Mouse (Mus musculus): Measurements from ENCODE around the gene Fas. TPM values are rescaled to one million over a fixed set of nuclear protein-coding genes. Genes with fewer than 3 reads are reported as not detected.
A peak's percentile ranks its signal among the peaks of the same experiment; 100 is the strongest.

Fas gene
- polyA plus RNA-seq (2014; fragmentation: Nextera tagmentation; extraction: Ambion mirVana): 0.81 and 0.84 TPM in 2 replicates

- peaks cover 11% of the 10 kb centered on the region for H3K4me1 ChIP-seq (ENCODE audit: control insufficient read depth, insufficient read depth, low read length)
- peak within 1 kb of the TSS; percentile 32 for H3K4me3 ChIP-seq (replicated peaks; ENCODE audit: low read depth, low read length)
- H3K36me3 ChIP-seq (ENCODE audit: control insufficient read depth, insufficient read depth, low read length): no peaks in the 10 kb centered on the region
- DNase-seq (peak; percentile 72), ATAC-seq (ENCODE audit: low FRiP score, low TSS enrichment) (peak; percentile 80)
- peak within 1 kb of the TSS; percentile 21 for H3K9ac ChIP-seq (replicated peaks; ENCODE audit: low read length)
- no peak within 1 kb of the TSS for H3K27ac ChIP-seq (replicated peaks; ENCODE audit: low read depth, low read length)
- H3K4me2 ChIP-seq (ENCODE audit: low read length): peak within 1 kb of the TSS; percentile 67
- no peaks in the 10 kb centered on the region for H3K9me3 ChIP-seq (ENCODE audit: control insufficient read depth, low read length)
- no peaks in the 10 kb centered on the region for H3K27me3 ChIP-seq (ENCODE audit: control insufficient read depth, insufficient read depth, low read length)
- WGBS: 3% methylated on average over 19 of the region's 19 CpGs
Measured at GRCm38 (mm10) chr19:34289948-34290789, at the start of gene Fas. Gene Fas, plus strand, starts transcription at chr19:34290666.

GRCm38 (mm10) chr19:34241247-34241915 lies 49.1 kb upstream of the Fas start:
- Histone ChIP-seq H3K27ac (replicated peaks; ENCODE audit: low read depth, low read length) (no peak overlapping the region), H3K4me3 (replicated peaks; ENCODE audit: low read depth, low read length) (no peak overlapping the region), H3K4me2 (ENCODE audit: low read length) (no peak overlapping the region), H3K9me3 (ENCODE audit: control insufficient read depth, low read length) (no peaks in the 10 kb centered on the region), H3K4me1 (ENCODE audit: control insufficient read depth, insufficient read depth, low read length) (no peaks in the 10 kb centered on the region), H3K9ac (replicated peaks; ENCODE audit: low read length) (no peak overlapping the region), H3K27me3 (ENCODE audit: control insufficient read depth, insufficient read depth, low read length) (no peaks in the 10 kb centered on the region), H3K36me3 (ENCODE audit: control insufficient read depth, insufficient read depth, low read length) (no peaks in the 10 kb centered on the region)
- 65% methylated on average over 15 of the region's 15 CpGs for WGBS
- DNase-seq (peak; percentile 73), ATAC-seq (ENCODE audit: low FRiP score, low TSS enrichment) (no peak)

GRCm38 (mm10) chr19:34242925-34243324 lies 47.5 kb upstream of the Fas start:
- Histone ChIP-seq H3K4me3 (replicated peaks; ENCODE audit: low read depth, low read length) (no peak overlapping the region), H3K36me3 (ENCODE audit: control insufficient read depth, insufficient read depth, low read length) (no peaks in the 10 kb centered on the region), H3K9ac (replicated peaks; ENCODE audit: low read length) (no peak overlapping the region), H3K4me1 (ENCODE audit: control insufficient read depth, insufficient read depth, low read length) (no peaks in the 10 kb centered on the region), H3K27me3 (ENCODE audit: control insufficient read depth, insufficient read depth, low read length) (no peaks in the 10 kb centered on the region), H3K9me3 (ENCODE audit: control insufficient read depth, low read length) (no peaks in the 10 kb centered on the region), H3K27ac (replicated peaks; ENCODE audit: low read depth, low read length) (no peak overlapping the region), H3K4me2 (ENCODE audit: low read length) (no peak overlapping the region)
- no peak for ATAC-seq (ENCODE audit: low FRiP score, low TSS enrichment)
- no peak for DNase-seq

GRCm38 (mm10) chr19:34244056-34244455 lies 46.4 kb upstream of the Fas start:
- Histone ChIP-seq H3K4me2 (ENCODE audit: low read length) (no peak overlapping the region), H3K27me3 (ENCODE audit: control insufficient read depth, insufficient read depth, low read length) (no peaks in the 10 kb centered on the region), H3K27ac (replicated peaks; ENCODE audit: low read depth, low read length) (no peak overlapping the region), H3K36me3 (ENCODE audit: control insufficient read depth, insufficient read depth, low read length) (no peaks in the 10 kb centered on the region), H3K9me3 (ENCODE audit: control insufficient read depth, low read length) (no peaks in the 10 kb centered on the region), H3K4me1 (ENCODE audit: control insufficient read depth, insufficient read depth, low read length) (no peaks in the 10 kb centered on the region), H3K4me3 (replicated peaks; ENCODE audit: low read depth, low read length) (no peak overlapping the region), H3K9ac (replicated peaks; ENCODE audit: low read length) (no peak overlapping the region)
- peak; percentile 95 for DNase-seq
- 18% methylated on average over 6 of the region's 6 CpGs for WGBS
- ATAC-seq (ENCODE audit: low FRiP score, low TSS enrichment): 0 out of 2 replicates have a peak, but pooled peaks have one; percentile 9

GRCm38 (mm10) chr19:34248558-34248957 lies 41.9 kb upstream of the Fas start:
- ATAC-seq (ENCODE audit: low FRiP score, low TSS enrichment) (no peak), DNase-seq (no peak)
- no peak overlapping the region for H3K4me3 ChIP-seq (replicated peaks; ENCODE audit: low read depth, low read length)
- no peak overlapping the region for H3K9ac ChIP-seq (replicated peaks; ENCODE audit: low read length)
- no peaks in the 10 kb centered on the region for H3K36me3 ChIP-seq (ENCODE audit: control insufficient read depth, insufficient read depth, low read length)
- WGBS: 80% methylated on average over 5 of the region's 5 CpGs
- H3K27ac ChIP-seq (replicated peaks; ENCODE audit: low read depth, low read length): no peak overlapping the region
- H3K4me2 ChIP-seq (ENCODE audit: low read length): no peak overlapping the region
- H3K4me1 ChIP-seq (ENCODE audit: control insufficient read depth, insufficient read depth, low read length): no peaks in the 10 kb centered on the region
- H3K9me3 ChIP-seq (ENCODE audit: control insufficient read depth, low read length): no peaks in the 10 kb centered on the region
- H3K27me3 ChIP-seq (ENCODE audit: control insufficient read depth, insufficient read depth, low read length): no peaks in the 10 kb centered on the region

- no peak overlapping the region for H3K4me2 ChIP-seq (ENCODE audit: low read length)
- no peaks in the 10 kb centered on the region for H3K9me3 ChIP-seq (ENCODE audit: control insufficient read depth, low read length)
- no peaks in the 10 kb centered on the region for H3K4me1 ChIP-seq (ENCODE audit: control insufficient read depth, insufficient read depth, low read length)
- 91% methylated on average over 4 of the region's 4 CpGs for WGBS
- H3K27ac ChIP-seq (replicated peaks; ENCODE audit: low read depth, low read length): no peak overlapping the region
- H3K27me3 ChIP-seq (ENCODE audit: control insufficient read depth, insufficient read depth, low read length): no peaks in the 10 kb centered on the region
- no peak for DNase-seq
- H3K9ac ChIP-seq (replicated peaks; ENCODE audit: low read length): no peak overlapping the region
- no peak for ATAC-seq (ENCODE audit: low FRiP score, low TSS enrichment)
- no peaks in the 10 kb centered on the region for H3K36me3 ChIP-seq (ENCODE audit: control insufficient read depth, insufficient read depth, low read length)
- no peak overlapping the region for H3K4me3 ChIP-seq (replicated peaks; ENCODE audit: low read depth, low read length)
Measured at GRCm38 (mm10) chr19:34250621-34251020, 39.8 kb upstream of the Fas start.

GRCm38 (mm10) chr19:34251900-34252299 lies 38.6 kb upstream of the Fas start:
- DNase-seq: no peak
- Histone ChIP-seq H3K27me3 (ENCODE audit: control insufficient read depth, insufficient read depth, low read length) (no peaks in the 10 kb centered on the region), H3K27ac (replicated peaks; ENCODE audit: low read depth, low read length) (no peak overlapping the region), H3K9me3 (ENCODE audit: control insufficient read depth, low read length) (no peaks in the 10 kb centered on the region), H3K36me3 (ENCODE audit: control insufficient read depth, insufficient read depth, low read length) (no peaks in the 10 kb centered on the region), H3K9ac (replicated peaks; ENCODE audit: low read length) (no peak overlapping the region), H3K4me1 (ENCODE audit: control insufficient read depth, insufficient read depth, low read length) (no peaks in the 10 kb centered on the region), H3K4me3 (replicated peaks; ENCODE audit: low read depth, low read length) (no peak overlapping the region), H3K4me2 (ENCODE audit: low read length) (no peak overlapping the region)
- ATAC-seq (ENCODE audit: low FRiP score, low TSS enrichment): no peak
- 88% methylated on average over 2 of the region's 2 CpGs for WGBS

GRCm38 (mm10) chr19:34252450-34252849 lies 38.0 kb upstream of the Fas start:
- no peaks in the 10 kb centered on the region for H3K9me3 ChIP-seq (ENCODE audit: control insufficient read depth, low read length)
- no peak overlapping the region for H3K4me2 ChIP-seq (ENCODE audit: low read length)
- H3K27me3 ChIP-seq (ENCODE audit: control insufficient read depth, insufficient read depth, low read length): no peaks in the 10 kb centered on the region
- no peak for ATAC-seq (ENCODE audit: low FRiP score, low TSS enrichment)
- H3K27ac ChIP-seq (replicated peaks; ENCODE audit: low read depth, low read length): no peak overlapping the region
- no peak overlapping the region for H3K9ac ChIP-seq (replicated peaks; ENCODE audit: low read length)
- WGBS: 82% methylated on average over 9 of the region's 9 CpGs
- DNase-seq: no peak
- H3K4me1 ChIP-seq (ENCODE audit: control insufficient read depth, insufficient read depth, low read length): no peaks in the 10 kb centered on the region
- H3K36me3 ChIP-seq (ENCODE audit: control insufficient read depth, insufficient read depth, low read length): no peaks in the 10 kb centered on the region
- H3K4me3 ChIP-seq (replicated peaks; ENCODE audit: low read depth, low read length): no peak overlapping the region
